Mouse (Mus musculus): Measurements from ENCODE around the gene Sarnp.

GRCm38 (mm10) chr10:128795581-128795980 is 21.6 kb upstream of the Sarnp start:
- no peak for TF ChIP-seq POLR2A (IDR thresholded peaks at IDR 0.05; ENCODE audit: insufficient read length, low read depth)
- no peak for TF ChIP-seq CEBPB (IDR thresholded peaks at IDR 0.05; ENCODE audit: insufficient read depth, poor library complexity, severe bottlenecking)
- no peak for TF ChIP-seq TCF12 (IDR thresholded peaks at IDR 0.05; ENCODE audit: insufficient read depth, poor library complexity, severe bottlenecking)
